Mouse (Mus musculus): ENCODE data around the gene Rab8b.
"Not testable (repeated sequence)": the region's sequence is repeated elsewhere in the genome, so short reads cannot be mapped to it uniquely, and the experiment has no call there.

The Rab8b gene

DNA sequence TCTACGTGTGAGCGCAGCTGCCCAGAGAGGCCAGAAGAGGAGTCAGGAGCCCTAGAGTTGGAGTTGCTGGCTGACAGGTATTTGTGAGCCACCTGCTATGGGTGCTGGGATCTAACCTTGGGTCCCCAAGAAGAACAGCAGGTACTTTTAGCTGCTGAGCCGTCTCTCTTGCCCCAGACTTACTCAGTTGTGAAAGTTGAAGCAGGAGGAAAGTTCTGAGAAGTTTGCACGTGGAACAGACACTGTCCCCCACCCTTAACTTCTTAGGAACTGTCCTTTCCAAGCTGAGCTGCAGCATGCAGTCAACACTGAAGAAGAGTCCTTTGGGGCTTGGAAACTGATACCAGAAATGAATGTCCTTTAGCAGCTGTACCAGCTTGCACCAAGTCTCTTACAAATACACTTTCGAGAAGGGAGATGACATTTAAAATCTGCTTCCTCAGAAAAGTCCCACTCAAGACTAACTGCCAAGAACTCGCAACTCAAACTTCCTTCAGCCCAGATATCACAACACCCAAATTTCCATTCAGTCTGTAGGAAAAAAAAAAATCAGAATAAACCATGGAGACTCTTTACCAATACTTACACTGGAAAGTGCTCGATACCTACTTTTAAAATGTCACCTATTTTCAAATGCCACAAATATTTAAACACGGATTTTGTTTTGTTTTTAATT, 2.1 kb downstream of the Rab8b start:
- in situ Hi-C loops (cut with MboI, MseI), result no loop called here

DNA sequence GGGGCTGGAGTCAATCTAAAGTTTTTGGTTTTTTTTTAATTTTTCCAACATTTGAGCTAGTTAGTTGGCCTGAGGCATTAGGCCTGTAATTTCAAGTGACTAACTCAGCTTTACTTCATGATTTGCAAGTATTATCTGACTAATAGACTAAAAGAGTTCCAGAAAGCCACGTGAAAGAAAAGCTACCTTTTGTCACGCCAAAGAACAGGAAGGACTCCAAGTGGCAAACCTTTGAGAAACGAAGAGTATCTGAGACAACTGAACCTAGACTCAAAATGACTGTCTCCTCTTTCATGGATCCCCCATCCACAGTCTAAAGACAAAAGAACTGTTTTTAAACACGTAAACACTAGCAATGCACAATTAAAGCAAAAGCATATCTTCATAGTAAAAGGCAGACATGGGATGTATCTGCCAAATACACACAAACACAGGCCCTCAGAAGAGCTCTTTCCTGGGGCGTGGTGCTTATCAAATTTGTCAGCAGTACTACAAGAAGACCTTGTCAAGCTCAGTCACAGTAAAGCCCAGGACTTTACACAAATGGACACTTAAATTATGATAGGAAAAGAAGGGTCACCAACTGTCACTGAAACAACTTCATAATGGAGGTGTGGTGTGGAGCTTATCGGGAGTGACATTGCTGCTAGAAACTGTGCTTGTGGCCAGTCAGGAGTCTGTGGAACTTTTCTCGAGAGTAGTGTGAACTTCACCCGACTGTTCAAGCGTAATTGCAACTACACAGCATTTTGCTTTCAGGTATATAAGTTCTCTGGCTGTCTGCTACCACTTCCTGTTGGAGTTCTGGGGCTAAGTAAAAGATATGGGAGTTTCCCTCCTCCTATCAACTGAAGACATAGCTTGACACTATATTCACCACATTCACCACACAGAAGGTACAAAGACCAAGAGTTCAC, 3.4 kb downstream of the Rab8b start:
- in situ Hi-C loops (cut with MboI, MseI), result no loop called here

DNA sequence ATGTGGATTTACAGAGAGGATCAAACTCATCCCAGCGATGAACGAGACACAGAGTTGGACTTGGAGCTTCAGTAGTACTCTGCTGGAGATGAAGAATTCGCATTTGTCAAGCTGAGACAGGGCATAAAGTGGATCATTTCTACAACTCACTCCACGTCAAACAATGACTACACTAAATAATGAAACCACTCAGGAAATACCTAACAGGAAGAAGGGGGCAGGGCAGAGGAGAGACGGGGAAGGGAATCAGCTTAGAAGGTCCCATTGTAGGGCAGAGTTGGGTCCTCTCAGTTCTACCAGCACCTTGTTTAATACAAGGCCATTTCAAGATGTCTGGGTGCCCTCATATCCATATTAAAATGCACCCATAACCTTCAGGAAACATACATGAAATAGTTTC, 4.1 kb downstream of the Rab8b start:
- in situ Hi-C loops (cut with MboI, MseI), result no loop called here

DNA sequence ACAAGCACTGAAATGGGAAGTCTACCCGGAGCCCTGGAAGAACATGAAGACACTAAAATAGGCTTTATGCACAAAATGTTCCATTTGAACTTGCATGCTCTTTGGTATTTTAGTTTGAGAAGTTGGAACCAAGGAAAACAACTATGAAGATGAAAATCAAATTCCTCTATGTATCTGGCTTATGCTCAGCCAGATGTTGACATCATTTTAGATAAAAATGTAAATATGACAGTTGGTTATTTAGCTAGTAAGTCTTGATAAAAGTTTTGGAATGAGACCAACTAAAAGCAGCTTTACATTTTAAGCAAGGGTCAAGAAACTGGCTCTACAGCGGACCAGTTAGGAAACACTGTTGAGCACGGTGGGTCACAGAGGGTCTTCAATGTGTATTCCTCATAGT, 4.9 kb downstream of the Rab8b start:
- in situ Hi-C loops (cut with MboI, MseI), result no loop called here

DNA sequence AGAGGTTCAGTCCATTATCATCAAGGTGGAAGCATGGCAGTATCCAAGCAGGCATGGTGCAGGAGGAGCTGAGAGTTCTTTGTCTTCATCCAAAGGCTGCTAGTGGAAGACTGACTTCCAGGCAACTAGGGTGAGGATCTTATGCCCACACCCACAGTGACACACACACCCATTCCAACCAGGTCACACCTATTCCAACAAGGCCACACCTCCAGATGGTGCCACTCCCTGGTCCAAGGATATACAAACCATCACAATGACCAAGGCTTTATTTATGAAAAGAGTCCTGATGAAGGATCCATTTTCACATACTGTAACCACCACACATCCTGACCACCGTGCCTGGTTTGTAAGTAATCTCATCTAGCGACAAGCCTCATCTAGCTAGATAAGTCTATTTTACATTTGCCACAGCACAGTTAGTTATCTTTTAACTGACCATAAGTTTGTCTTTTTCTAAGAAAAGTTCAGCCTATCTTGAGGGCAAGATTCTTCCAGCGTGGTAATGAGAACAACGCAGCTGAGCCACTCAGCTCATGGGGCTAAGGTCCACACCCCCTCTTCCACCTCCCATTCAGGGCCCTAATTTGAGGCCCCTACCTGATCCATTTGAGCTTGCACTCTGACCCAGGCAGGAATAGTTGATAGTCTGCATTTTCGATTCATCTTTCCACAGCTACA, 6.1 kb downstream of the Rab8b start:
- in situ Hi-C loops (cut with MboI, MseI), result not testable (repeated sequence)

DNA sequence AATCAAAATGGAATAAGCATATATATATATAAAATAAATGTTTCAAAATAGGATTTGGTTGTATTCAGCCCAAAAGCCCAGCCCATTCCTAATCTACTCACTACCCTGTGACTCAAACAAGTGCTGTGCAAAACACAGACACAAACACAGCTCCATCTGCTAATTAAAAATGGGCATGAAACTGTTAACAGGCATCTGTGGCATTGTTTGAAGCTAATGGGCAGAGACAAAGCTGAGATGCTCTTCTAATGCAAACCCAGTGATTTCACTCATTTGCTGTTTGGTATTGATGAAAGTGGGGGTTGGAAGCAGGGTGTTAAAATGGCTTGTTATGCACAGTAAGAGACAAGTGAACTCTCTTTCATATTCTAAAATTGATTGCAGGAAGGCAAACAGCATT, 7.2 kb downstream of the Rab8b start:
- in situ Hi-C loops (cut with MboI, MseI), result no loop called here

GRCm38 (mm10) chr9:66910677-66911076, 8.8 kb downstream of the Rab8b start:
- in situ Hi-C loops (cut with MboI, MseI), result no loop called here

GRCm38 (mm10) chr9:66909922-66910321, 9.6 kb downstream of the Rab8b start:
- in situ Hi-C loops (cut with MboI, MseI), result no loop called here

GRCm38 (mm10) chr9:66907746-66908397, 11.6 kb downstream of the Rab8b start:
- in situ Hi-C loops (cut with MboI, MseI), result no loop called here

DNA sequence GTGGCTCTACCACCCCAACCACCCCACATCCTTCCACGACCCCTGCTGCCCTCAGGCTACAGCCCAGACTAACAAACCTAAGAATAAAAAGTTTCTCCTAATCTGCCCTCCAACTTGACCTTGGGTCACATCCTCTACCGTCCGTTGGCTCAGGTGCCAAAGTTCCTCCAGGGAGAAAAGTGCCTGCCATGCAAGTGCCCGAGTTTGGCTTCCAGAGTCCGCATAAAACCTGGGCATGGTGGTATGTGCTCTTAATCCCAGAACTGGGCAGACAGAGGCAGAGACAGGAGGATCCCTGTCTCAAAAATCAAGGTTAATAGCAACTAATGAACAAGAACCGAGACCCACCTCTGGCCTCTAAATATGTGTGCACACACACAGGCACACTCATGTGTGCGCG, 12.4 kb downstream of the Rab8b start:
- in situ Hi-C loops (cut with MboI, MseI), result no loop called here

GRCm38 (mm10) chr9:66905990-66906389, 13.5 kb downstream of the Rab8b start:
- in situ Hi-C loops (cut with MboI, MseI), result no loop called here

DNA sequence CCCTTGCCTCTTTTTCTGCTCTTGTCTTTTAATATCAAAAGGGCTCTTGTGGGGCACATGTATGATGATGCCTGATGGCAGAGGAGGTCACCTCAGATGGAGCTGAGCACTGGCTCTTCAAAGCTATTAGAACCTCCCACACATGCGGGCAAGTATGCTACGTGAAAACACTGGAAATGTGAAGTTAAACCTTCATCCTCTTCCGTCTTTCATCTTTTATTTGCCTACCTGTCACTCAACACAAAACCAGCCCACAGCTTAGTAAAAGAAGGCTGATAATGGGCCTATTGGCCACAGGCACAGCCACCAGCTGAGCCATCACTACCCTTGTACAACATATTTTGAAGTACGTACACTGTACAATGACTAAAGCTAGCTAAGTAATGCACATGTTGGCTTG, 20.0 kb downstream of the Rab8b start:
- in situ Hi-C loops (cut with MboI, MseI), result no loop called here

- in situ Hi-C loops (cut with MboI, MseI), result no loop called here
Measured at GRCm38 (mm10) chr9:66899072-66899471, 20.4 kb downstream of the Rab8b start.

DNA sequence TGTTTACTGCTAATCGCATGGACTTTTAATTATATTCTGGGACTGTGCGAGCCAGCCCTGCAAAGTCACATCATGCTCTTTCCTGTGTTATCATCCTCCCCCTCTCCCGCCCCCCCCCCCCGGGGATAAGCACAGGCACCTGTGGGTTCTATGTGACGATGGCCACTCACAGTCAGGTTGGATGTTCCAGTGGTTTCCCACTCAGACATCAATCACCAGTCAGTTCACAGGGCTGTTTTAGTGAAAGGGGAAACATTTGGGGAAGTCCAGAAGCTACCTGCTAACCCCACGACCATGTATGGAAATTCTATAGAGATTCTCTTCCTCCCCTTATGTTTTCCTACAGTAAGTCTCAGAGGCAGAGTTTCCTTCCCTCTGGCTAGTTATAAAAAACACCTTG, 21.6 kb downstream of the Rab8b start:
- in situ Hi-C loops (cut with MboI, MseI), result no loop called here

GRCm38 (mm10) chr9:66896951-66897350, 22.5 kb downstream of the Rab8b start:
- in situ Hi-C loops (cut with MboI, MseI), result no loop called here

DNA sequence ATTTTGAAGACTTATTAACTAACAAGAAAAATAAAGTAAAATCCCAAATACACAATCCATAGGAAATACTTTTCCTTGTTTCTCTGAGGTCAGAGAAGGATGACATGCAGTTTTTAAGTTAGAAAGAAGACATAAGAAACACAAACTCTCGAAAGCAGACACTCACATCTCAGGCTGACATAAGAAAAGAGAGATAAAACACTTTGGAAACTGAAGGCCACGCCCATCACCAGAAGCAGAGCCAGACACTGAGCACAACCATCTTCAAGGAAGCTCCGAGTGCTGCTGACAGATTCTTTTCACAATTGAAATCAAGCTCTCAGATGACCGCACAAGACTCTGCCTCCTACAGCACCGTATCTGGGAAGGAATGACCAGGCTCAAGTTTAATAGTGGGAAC, 23.5 kb downstream of the Rab8b start:
- in situ Hi-C loops (cut with MboI, MseI), result no loop called here

DNA sequence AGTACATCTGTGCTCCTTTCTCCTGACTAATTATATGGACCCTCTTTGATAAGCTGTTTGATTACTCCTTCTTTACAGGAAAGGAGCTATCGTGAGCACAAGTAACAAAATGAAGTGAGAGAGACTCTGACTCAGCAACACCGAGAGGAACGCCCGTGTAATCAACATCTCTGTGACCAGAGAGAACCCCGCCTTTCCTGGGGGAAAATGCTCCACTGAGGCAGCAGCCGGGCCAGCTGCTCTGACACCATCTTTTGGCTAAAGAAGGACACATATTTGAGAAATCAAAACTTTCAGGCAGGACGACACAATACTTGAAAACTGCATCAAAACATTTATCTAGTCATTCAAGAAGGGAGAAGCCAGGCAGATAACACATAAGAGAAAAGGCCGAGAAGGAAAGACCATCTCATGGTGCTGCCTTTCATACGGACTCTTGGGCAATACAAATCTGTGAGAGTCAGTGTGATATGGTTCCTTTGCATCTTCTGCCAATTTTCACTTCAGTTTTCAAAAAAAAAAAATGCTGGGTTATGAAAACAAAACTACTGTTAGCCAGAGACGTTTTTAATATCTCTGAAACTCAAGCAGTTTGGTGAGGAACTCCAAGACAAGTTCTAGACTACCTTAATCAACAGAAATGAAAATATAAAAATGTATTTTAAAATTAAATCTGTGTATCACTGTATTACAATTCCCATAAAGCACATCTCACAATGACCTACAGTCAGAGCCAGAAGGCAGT, 24.3 kb downstream of the Rab8b start:
- in situ Hi-C loops (cut with MboI, MseI), result no loop called here

GRCm38 (mm10) chr9:66894421-66894820, 25.1 kb downstream of the Rab8b start:
- in situ Hi-C loops (cut with MboI, MseI), result no loop called here

DNA sequence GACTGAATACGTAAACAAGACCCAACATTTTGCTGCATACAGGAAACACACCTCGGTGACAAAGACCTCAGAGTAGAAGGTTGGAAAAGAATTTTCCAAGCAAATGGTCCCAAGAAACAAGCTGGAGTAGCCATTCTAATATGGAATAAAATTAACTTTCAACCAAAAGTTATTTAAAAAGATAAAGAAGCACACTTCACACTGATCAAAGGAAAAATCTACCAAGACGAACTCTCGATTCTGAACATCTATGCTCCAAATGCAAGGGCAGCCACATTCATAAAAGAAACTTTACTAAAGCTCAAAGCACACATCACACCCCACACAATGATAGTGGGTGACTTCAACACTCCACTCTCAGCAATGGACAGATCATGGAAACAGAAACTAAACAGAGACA, 27.0 kb downstream of the Rab8b start:
- in situ Hi-C loops (cut with MboI, MseI), result not testable (repeated sequence)

- in situ Hi-C loops (cut with MboI, MseI), result no loop called here
Measured at GRCm38 (mm10) chr9:66887960-66888610, 31.4 kb downstream of the Rab8b start.
